Mouse (Mus musculus): ENCODE data around the gene Stau1. TPM values are rescaled to one million over a fixed set of nuclear protein-coding genes. Genes with fewer than 3 reads are reported as not detected.
"Not testable (repeated sequence)": the region's sequence is repeated elsewhere in the genome, so short reads cannot be mapped to it uniquely, and the experiment has no call there.

The Stau1 gene
- 10 to 100 TPM; 64.0 to 69.7 TPM for total RNA-seq (2021)
- long read RNA-seq, transcript Stau1-204 (12 exons, 2,976 nt): minor isoform, 27 of 107 reads
- long read RNA-seq, transcript Stau1-202 (12 exons, 3,569 nt): minor isoform, 33 of 107 reads
- long read RNA-seq, transcript Stau1-209 (4 exons, 774 nt): major isoform, 36 of 107 reads
- long read RNA-seq, partial matches to known transcripts: 6 of 107 reads
- long read RNA-seq, other reads (novel, unspliced or antisense): 4 of 107 reads

- DNase-seq (ENCODE audit: low spot score in 2 of 2): peak; percentile 95 to 98
Measured at GRCm38 (mm10) chr2:166995796-166996532, at the start of gene Stau1. Gene Stau1, minus strand, starts transcription at chr2:166996299.

GRCm38 (mm10) chr2:167043400-167044121 is 47.5 kb upstream of the Stau1 start:
- no peak for DNase-seq (ENCODE audit: low spot score in 2 of 2)

GRCm38 (mm10) chr2:167039386-167039785 is 43.3 kb upstream of the Stau1 start:
- DNase-seq (ENCODE audit: low spot score in 2 of 2): no peak

- no peak for DNase-seq (ENCODE audit: low spot score in 2 of 2)
Measured at GRCm38 (mm10) chr2:167038716-167039115, 42.6 kb upstream of the Stau1 start.

- DNase-seq (ENCODE audit: low spot score in 2 of 2): no peak
Measured at GRCm38 (mm10) chr2:167038297-167038696, 42.2 kb upstream of the Stau1 start.

- DNase-seq (ENCODE audit: low spot score in 2 of 2): no peak
Measured at GRCm38 (mm10) chr2:167037710-167038109, 41.6 kb upstream of the Stau1 start.

GRCm38 (mm10) chr2:167030507-167030906 is 34.4 kb upstream of the Stau1 start:
- no peak for DNase-seq (ENCODE audit: low spot score in 2 of 2)

GRCm38 (mm10) chr2:167028553-167028952 is 32.5 kb upstream of the Stau1 start:
- DNase-seq (ENCODE audit: low spot score in 2 of 2): no peak

GRCm38 (mm10) chr2:167019396-167019795 is 23.3 kb upstream of the Stau1 start:
- DNase-seq (ENCODE audit: low spot score in 2 of 2): no peak

GRCm38 (mm10) chr2:167015382-167015718 is 19.3 kb upstream of the Stau1 start:
- no peak for DNase-seq (ENCODE audit: low spot score in 2 of 2)

GRCm38 (mm10) chr2:167014702-167015381 is 18.7 kb upstream of the Stau1 start, which contains the start of gene Ddx27:
Gene Ddx27, plus strand, starts transcription at chr2:167015193.
- peak; percentile 89 to 95 for DNase-seq (ENCODE audit: low spot score in 2 of 2)

GRCm38 (mm10) chr2:167010546-167010945 is 14.4 kb upstream of the Stau1 start:
- DNase-seq (ENCODE audit: low spot score in 2 of 2): peak in 1 of 2 experiments; percentile 32

- DNase-seq (ENCODE audit: low spot score in 2 of 2): no peak
Measured at GRCm38 (mm10) chr2:167009483-167009882, 13.4 kb upstream of the Stau1 start.

- DNase-seq (ENCODE audit: low spot score in 2 of 2): not testable (repeated sequence)
Measured at GRCm38 (mm10) chr2:167007565-167007964, 11.5 kb upstream of the Stau1 start.

GRCm38 (mm10) chr2:167007001-167007491 is 10.9 kb upstream of the Stau1 start:
- peak in 1 of 2 experiments; percentile 22 for DNase-seq (ENCODE audit: low spot score in 2 of 2)

- DNase-seq (ENCODE audit: low spot score in 2 of 2): no peak
Measured at GRCm38 (mm10) chr2:167006355-167006754, 10.3 kb upstream of the Stau1 start.

GRCm38 (mm10) chr2:167004099-167004854 is 8.2 kb upstream of the Stau1 start:
- peak; percentile 59 to 87 for DNase-seq (ENCODE audit: low spot score in 2 of 2)

- DNase-seq (ENCODE audit: low spot score in 2 of 2): no peak
Measured at GRCm38 (mm10) chr2:167001486-167001885, 5.4 kb upstream of the Stau1 start.

GRCm38 (mm10) chr2:166996533-166996894 is 415 bp upstream of the Stau1 start:
- DNase-seq (ENCODE audit: low spot score in 2 of 2): no peak

- DNase-seq (ENCODE audit: low spot score in 2 of 2): peak in 1 of 2 experiments; percentile 34
Measured at GRCm38 (mm10) chr2:166995021-166995795, 891 bp downstream of the Stau1 start.
